Mouse (Mus musculus) cerebellum, adult 8-10 months (tissue): Measurements from ENCODE around the gene Rpa2.
"Not testable (repeated sequence)": the region's sequence is repeated elsewhere in the genome, so short reads cannot be mapped to it uniquely, and the experiment has no call there.

Experiments used
- DNase-seq: peaks from one replicate; pipeline ENCODE4 v3.0.0; 2022

Gene Rpa2

DNA sequence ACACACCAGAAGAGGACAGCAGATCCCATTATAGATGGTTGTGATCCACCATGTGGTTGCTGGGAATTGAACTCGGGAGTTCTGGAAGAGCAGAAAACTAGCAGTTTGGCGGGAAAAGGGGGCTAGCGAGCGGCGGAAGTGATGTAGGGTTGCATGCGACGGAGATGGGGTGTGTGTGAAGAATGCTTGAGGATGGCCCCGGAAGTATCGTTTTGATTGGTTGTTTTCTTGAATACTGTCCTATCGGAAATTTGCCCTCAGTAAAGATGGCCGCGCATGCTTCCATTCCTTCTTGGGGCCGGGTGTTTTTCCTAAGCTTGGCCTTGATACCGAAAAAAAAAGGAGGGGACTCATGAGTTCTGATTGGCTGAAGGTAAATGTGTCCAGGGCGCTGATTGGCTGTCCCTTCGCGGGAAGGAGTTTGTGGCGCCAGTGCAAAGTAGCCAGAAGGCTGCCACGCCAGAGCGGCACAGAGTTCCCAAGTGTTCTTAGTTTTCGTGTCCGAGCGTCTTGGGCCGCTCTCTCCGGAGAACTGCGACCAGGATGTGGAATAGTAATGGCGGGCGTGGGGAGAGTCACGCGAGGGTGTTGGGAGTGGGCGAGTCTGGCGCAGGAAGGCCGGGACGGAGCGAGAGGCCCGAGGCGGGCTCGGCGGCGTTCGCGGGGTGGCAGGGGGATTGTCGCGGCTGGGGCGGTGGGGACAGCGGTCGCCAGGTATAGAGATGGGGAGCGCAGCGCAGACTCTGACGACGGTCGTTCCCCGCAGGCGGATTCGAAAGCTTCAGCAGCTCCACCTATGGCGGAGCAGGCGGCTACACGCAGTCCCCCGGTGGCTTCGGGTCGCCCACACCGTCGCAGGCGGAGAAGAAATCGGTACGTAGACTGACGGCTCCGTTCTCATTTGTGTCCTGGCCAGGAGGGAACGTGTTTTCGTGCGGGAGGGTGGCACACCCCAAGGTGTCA is at the start of gene Rpa2:
TSS of gene Rpa2 (plus strand) at position 419 of the 963 bp plus-strand sequence.
- peak; percentile 99 for DNase-seq

DNA sequence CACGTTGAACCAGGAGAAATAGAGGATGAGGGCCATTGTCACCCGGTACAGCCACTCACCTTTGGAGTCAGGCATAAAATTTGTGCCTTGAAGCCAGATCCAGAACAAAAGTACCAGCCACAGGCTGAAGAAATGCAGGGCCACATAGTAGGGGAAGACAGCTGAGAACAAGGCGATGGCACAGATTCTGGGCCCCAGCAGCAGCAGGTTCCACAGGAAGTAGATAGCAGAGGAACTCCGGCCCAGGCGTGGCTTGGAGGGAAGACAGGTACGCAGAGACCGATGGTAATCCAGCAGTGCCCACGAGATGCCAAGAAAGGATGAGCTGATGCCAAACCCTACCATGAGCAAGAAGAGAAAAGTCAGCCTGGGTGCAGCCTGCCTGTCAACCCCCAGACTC is 39.9 kb upstream of the Rpa2 start:
- no peak for DNase-seq

DNA sequence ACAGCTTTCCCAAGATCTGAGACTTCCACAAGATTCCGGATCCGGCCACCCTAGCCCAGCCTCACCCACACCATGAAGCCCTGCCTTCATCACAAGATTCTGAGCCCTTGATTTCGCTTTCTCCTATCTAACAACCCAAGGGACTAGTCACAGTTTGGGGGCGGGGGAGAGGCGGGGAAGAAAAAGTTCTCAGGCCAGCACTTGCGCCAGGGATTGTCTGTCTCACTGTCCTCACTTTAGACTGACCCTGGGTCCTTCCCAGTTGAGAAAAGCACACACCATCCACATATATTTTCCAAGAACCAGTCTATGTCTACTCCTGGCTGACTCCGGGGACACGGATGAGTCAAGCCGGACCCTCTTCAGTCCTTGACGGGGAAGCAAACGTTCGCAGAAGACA is 36.5 kb upstream of the Rpa2 start:
- DNase-seq, result no peak

DNA sequence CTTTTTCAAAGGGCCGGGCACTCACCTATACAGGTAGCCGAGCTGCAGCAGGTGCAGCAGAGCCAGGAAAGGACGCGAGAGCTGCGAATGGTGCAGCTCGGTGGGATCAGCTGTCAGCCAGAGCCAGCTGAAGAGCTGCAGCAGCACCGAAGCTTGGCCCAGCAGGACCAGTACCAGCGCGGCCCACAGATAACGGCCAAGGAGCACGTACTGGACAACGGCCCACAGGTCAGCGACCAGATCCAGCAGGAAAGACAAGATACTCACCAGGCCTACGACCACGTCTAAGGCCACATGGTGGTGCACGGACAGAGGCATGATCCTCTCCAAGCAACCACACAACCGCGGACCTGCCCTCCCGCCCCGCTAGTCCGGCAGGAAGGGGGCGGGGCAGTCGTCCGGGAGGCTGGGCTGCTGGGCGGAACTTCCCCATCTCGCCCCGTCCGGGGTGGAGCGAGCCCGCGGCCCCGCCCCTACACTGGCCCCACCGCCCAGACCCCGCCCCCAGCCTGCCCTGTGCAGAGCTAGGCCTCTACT is 35.9 kb upstream of the Rpa2 start, which contains the start of gene Xkr8:
TSS of gene Xkr8 (minus strand) at position 399 of the 537 bp plus-strand sequence.
- peak; percentile 78 for DNase-seq

DNA sequence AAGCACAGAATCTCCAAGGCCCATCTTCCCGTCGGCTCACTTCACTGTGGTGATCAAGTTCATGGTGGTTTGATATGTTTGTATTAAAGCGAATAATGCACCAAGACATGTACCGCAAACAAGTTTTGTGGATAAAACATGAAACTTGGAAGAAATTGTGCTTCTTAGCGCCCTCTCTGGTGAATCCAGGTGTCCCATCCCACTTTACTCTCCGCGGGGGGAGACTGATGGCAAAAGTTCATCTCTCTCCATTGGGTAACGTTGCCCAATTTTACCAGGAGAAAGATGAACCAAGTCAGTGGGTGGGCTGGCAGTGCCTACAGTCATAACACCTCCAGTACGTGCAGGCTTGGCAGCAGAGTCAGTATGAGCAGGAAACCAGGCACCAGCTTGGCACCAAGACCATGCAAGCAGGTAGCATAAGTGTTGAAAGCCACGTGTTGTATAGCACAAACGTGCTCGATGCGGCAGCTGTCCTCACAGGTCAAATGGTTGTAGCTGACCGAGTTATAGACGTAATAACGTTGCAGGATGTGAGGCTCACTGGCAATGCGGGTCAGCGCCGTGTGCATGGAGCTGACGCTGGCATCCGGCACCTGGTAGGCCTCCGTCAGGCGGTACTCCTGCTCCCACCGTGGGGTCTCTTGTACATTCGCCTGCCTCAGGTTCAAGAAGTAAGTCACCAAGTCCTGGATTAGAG is 34.9 kb upstream of the Rpa2 start:
- no peak for DNase-seq

DNA sequence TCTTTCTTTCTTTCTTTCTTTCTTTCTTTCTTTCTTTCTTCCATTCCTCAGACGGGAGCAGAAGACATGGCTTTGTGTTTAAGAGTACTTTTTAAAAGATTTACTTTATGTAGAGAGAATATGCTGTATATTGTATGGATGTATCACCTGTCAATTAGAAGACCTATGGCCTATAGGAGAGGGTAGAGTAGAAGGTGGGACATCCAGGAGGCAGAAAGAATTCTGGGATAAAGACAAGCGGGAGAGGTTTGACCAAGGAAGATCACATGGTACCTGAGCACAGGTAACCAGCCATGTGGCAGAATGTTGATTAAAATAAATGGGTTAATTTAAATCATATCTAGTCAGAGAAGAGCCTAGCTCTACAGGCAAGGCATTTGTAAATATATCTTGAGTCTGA is 33.4 kb upstream of the Rpa2 start:
- DNase-seq, result no peak

DNA sequence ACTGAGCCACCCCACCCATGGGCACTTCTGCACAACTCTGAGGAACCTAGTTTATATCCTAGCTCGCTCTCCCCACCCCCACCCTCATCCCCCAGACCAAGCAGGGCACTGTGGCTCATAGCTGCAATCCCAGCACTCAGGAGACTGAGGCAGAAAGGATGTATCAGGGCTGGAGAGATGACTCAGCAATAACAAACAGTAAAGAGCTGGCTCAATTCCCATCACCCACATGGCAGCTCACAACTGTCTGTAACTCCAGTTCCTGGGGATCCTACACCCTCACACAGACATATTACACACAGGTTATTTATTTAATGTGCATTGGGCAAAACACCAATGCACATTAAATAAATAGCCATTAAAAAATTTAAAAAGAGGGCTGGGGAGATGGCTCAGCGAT is 32.7 kb upstream of the Rpa2 start:
- DNase-seq, result no peak

DNA sequence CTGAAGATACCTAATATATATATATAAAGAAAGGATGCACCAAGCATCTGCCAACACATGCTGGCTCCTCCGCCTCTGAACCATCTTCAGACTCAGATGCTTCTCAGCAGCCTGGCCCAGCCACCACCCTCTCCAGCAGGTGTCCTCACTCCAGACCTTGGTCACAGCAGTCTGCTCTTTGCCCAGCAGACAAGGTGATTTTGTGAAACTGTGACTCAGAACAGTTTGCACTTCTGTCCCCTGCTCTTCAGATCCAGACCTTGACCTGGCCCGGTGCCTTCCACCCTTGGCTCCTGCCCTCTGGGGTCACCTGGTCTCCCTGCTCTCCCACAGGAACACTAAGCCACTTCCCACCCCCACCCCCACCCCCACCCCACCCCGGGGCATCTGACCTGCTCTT is 32.2 kb upstream of the Rpa2 start:
- DNase-seq, result no peak

DNA sequence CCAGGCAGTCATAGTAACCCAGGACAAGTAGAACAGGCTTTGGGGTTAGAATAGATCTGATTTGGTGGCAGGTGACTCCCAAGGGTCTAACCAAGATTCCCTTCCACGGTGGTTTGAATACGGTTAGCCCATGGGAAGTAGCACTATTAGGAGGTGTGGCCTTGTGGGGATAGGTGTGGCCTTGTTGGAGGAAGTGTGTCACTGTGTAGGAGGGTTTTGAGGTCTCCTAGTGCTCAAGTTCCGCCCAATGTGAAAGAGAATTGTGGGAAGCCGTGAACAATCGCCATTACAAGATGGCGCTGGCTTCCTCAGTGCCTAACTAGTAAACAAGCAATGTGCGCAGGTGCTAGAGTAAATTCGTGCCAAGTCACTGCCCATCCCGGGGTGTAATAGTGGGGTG is 31.0 kb upstream of the Rpa2 start:
- not testable (repeated sequence) for DNase-seq

DNA sequence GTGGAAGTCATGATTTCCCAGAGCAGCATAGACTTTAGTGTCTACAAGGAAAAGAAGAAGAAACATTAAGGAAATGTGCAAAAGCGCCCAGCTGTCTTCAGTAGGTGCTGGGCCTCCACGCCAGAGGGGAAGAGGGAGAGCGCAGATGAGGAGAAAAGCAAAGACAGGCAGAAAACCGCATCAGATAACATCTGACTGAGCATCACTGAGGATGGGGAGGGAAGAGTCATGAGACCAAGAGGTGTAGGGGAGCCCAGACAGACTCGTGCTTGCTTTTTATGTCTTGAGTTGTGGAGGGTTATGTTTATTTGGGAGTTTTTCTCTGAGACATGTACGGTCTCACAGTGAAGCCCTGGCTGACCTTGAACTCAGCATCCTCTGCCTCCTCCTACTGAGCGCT is 26.6 kb upstream of the Rpa2 start:
- DNase-seq, result no peak

DNA sequence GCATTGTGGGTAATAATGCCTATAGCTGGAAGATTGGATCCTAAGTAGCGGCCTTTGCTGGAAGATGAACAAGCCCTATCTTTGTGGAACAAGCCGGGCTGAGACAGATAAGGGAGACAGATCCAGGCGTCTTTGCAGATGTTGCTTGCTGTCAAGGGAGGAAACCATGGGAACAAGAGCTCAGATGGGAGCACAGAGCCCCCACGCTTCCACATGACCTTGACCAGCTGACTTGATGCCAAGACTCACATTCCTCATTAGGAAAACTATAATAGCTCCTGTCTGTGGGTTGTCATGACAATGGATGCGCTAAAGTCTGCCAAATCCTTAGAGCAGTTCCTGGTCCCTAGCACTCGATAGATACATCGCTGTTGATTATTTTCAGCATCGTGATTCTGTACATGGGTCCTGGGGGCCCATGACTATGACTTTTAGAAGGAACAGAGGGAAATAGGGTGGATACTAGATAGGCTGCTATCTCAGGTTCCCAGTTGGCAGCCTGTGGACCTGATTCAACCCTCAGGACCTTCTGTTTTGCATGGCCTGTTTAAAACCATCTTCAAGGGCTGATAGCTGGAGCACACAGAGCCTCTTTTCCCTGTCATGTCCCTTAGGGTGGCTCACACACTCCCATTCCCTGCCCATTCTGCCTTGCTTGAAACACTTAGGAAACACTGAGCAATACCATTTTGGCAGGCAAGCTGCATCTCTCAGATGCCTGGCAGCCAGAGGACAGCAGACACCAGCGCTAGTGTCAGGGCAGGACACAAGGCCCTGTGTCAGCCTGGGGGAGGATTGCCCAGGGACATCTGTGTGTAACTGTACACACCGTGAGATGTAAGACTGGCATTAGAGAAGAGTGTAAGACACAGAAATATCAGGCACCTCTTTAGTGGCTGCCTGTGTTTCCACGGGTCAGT is 23.9 kb upstream of the Rpa2 start:
- DNase-seq, result no peak

DNA sequence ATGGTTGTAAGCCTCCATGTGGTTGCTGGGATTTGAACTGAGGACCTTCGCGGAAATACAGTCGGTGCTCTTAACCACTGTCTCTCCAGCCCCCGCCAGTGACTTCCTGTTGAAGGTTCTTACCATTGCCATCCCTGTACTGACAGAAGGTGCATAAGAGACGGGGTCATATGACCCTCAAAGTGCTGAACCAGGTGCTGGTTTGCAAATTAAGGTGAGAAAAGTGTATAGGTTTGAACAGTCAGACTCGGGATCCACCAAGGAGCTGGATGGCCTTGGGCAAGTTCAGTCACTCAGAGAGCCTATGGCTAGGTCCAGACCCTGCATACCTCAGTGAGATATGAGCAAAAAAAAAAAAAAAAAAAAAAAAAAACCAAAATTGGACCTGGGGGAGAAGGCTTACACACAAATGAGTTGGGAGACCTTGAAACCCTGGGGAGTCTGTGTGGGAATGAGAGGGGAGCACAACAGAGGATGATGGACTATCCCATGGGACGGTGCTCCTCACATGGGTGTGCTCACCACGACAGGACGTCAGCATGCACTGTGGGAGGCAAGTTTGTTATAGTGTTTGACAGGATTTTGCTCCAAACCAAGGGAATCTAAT is 21.1 kb upstream of the Rpa2 start:
- no peak for DNase-seq

DNA sequence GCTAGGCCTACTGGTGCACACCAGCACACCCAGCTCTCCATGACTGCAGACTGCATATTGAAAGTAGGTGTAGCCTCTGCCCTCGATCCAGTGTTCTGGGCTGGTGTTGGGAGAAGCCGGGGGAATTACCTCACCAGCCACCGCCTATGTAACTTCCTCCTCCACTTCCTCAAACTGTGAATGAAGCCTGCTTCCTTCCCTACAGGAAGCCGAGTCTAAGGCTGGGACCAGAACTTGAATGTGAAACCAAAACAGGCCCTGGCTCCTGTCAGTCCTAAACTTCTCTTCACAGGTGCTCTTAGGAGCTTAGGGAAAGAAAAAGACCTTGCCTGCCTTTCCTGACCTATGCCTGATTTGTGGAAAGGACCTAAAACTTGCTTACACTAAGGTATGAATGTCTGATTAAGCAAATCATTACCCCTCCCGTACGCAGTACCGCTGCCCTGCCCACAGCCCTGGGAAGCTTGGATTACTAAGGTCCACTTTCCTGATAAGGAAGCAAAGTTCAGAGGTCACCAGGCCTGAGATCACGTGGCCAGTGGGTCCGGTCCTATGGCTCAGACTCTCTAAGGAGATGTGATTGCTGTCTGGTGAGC is 20.4 kb upstream of the Rpa2 start:
- DNase-seq, result no peak

DNA sequence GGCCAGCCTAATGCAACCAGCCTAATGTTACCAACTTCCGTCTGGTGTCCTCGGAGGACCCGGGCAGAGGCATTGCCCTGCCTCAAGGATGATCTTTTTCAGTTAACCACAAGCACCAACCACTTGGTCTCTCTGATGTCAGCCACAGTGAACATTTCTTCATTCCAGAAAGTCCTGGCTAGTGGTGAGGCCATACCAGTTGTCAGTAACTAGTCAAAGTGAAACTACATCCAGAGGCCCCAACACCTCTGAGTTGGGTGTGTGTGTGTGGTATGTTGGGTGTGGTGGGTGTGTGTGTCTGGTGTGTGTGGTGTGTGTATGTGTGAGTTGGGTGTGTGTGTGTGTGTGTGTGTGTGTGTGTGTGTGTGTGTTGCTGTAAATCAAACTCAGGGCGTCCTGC is 19.4 kb upstream of the Rpa2 start:
- DNase-seq, result no peak

DNA sequence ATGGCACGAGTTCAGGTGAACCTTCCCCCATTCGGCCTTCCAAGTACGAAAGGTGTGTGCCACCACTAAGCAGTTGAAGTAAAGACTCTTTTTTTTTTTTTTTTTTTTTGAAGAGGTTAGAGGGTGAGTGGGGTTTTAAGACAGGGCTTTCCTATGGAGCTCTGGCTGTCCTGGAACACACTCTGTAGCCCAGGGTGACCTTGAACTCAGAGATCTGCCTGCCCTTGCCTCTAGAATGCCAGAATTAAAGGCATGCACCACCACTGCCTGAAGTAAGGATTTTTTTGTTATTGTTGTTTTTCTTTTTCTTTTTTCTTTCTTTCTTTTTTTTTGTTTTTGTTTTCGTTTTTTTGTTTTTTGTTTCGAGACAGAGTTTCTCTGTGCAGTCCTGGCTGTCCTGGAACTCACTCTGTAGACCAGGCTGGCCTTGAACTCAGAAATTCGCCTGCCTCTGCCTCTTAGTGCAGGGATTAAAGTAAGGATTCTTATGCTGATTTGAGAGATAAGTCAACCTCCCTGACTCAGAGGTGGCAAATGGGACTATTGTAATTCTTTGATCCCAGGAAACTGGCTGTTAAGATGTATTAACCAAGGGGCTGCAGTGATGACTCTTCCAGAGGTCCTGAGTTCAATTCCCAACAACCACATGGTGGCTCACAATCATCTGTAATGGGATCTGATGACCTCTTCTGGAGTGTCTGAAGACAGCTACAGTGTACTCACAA is 18.7 kb upstream of the Rpa2 start:
- no peak for DNase-seq

DNA sequence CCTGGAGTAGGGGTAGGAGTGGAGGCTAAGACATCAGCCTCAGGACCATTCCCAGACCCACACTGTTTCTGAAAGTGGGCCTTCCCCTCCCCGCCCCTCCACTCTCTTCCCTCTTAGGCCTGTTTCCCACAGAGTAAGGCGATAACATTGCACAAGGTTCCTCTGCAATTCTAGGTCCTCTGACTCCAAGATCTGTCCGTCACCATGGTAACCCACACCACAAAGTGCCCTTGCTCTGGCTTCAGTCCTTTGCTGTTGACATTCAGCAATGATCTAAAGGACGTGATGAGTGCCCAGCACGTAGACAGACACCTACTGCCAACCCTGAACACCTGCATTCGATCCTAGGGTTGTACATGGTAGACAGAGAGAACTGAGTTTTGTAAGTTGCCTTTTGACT is 15.1 kb upstream of the Rpa2 start:
- DNase-seq, result no peak

DNA sequence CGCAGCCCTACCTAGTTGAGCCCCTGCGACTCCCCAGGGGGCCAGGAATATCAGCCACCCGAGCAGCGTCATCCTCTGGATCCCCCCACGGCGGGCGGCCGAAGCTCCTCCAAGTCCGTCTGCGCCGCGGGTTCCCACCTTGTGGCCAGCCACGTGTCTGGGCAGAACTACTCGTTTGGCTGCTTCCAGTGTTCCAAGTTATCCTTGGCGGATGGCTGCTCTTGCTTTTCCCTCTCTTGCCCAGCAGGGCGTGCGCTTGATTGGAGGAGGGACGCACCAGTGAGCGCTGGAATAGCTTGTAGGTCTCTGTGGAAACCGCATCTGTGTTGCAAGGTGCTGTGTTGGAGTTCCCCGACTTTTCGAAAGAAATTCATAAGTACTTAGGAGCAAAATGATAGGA is 11.2 kb upstream of the Rpa2 start, which contains the start of gene Smpdl3b:
TSS of gene Smpdl3b (minus strand) at position 279 of the 400 bp plus-strand sequence.
- DNase-seq, result peak; percentile 28

DNA sequence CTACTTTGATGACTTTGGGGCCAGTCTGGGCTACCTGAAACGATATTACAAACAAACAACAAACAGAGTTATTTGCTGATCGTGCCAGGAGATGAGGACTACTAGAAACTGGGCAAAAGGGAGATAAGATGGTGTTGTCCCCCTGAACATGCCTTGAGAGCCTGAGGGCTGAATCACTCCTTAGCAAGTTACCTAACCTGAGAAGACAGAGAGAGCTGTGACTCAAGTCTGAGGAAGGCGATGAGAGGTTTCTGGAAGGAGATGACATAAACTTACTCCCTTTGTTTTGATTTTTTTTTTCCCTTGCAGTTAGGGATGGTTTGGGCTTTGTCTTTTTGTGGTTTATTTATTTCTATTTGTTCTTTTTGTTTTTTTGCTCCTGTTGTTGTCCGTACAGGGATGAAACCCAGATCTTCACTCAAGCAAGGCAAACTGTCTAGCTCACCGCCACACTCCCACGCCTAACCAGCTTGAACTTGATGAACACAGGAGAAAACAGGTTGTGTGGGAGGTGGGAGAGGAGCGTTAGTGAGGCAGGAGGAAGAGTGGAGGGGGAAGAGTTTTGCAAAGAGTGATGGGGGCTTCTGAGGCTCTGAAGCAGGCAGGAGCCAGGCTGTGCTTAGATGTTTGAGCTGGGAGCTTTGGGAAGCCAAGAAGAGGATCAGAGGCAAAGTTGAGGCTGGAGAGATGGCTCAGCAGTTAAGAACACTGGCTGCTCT is 10.3 kb upstream of the Rpa2 start:
- DNase-seq, result no peak

DNA sequence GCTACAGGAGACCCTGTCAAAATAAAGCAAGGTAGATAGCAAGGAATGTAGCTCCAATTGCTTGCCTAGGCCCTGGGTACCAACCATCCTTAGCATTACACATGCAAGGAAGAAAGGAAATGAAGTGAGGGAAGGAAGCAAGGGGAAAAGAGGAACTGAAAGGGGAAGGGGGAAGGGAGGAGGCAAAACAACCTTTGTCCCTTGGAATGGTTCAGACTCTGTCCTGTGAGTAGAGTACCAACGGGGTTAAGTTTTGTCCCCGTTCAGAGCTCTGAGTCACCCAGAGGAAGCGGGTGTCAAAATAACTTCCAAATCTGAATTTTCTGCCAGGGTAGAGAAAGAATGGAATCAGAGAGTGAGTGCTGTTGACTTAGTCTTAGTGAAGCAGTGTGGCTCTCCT is 7.8 kb upstream of the Rpa2 start:
- DNase-seq, result no peak

DNA sequence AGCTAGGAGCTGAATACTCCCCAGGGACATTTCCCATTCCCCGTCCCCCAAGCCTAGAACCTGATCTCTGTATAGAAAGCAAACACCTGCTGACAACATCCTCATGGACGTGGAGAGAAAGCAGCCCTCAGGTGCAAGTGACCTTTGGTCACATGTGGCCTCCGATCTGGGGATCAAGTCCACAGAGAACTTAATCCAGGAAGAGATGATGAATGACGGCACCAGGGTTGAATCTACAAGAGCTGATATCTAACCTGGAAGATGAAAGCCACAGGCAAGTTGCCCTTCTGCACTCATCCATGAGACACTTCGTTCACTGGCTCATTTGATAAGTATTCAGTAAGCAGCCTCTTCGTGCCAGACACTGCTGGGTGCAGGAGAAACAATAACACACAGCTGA is 5.5 kb upstream of the Rpa2 start:
- DNase-seq, result no peak
